Mouse (Mus musculus): ENCODE data around the gene Rimbp3. TPM values are rescaled to one million over a fixed set of nuclear protein-coding genes. Genes with fewer than 3 reads are reported as not detected.
"Not testable (repeated sequence)": the region's sequence is repeated elsewhere in the genome, so short reads cannot be mapped to it uniquely, and the experiment has no call there.

The Rimbp3 gene
- total and polyA plus RNA-seq, 2 experiments: not detected

GRCm38 (mm10) chr16:17222197-17222596 lies 13.8 kb downstream of the Rimbp3 start:
- WGBS: 30% methylated on average over 25 of the region's 25 CpGs
- no peak overlapping the region for H3K9ac ChIP-seq (ENCODE audit: low read depth, low read length)
- no peak overlapping the region for H3K4me3 ChIP-seq (ENCODE audit: insufficient read depth, low read depth, low read length)
- peak; percentile 69 for DNase-seq (ENCODE audit: extremely low read depth, low read depth, low spot score)
- no peak for TF ChIP-seq CTCF (IDR thresholded peaks at IDR 0.05; ENCODE audit: low read depth, low read length)
- TF ChIP-seq POLR2A (IDR thresholded peaks at IDR 0.05; ENCODE audit: extremely low read depth, insufficient read depth, low read length): no peak
- no peaks in the 10 kb centered on the region for H3K4me1 ChIP-seq (ENCODE audit: control insufficient read depth, insufficient read depth, low read length)
- H3K36me3 ChIP-seq (ENCODE audit: control insufficient read depth, insufficient read depth, low read length): no peaks in the 10 kb centered on the region
- H3K27me3 ChIP-seq (ENCODE audit: control insufficient read depth, insufficient read depth, low read length): no peaks in the 10 kb centered on the region
- H3K79me2 ChIP-seq (ENCODE audit: control insufficient read depth, insufficient read depth, low read length): no peaks in the 10 kb centered on the region
- H3K27ac ChIP-seq (replicated peaks; ENCODE audit: insufficient read depth, low read depth, low read length): no peak overlapping the region

GRCm38 (mm10) chr16:17225584-17225983 lies 17.2 kb downstream of the Rimbp3 start:
- Histone ChIP-seq H3K4me1 (ENCODE audit: control insufficient read depth, insufficient read depth, low read length) (no peaks in the 10 kb centered on the region), H3K9ac (ENCODE audit: low read depth, low read length) (no peak overlapping the region), H3K27me3 (ENCODE audit: control insufficient read depth, insufficient read depth, low read length) (no peaks in the 10 kb centered on the region), H3K79me2 (ENCODE audit: control insufficient read depth, insufficient read depth, low read length) (no peaks in the 10 kb centered on the region), H3K36me3 (ENCODE audit: control insufficient read depth, insufficient read depth, low read length) (no peaks in the 10 kb centered on the region), H3K4me3 (ENCODE audit: insufficient read depth, low read depth, low read length) (no peak overlapping the region), H3K27ac (replicated peaks; ENCODE audit: insufficient read depth, low read depth, low read length) (no peak overlapping the region)
- TF ChIP-seq CTCF (IDR thresholded peaks at IDR 0.05; ENCODE audit: low read depth, low read length): no peak
- TF ChIP-seq POLR2A (IDR thresholded peaks at IDR 0.05; ENCODE audit: extremely low read depth, insufficient read depth, low read length): no peak
- 90% methylated on average over 5 of the region's 5 CpGs for WGBS
- no peak for DNase-seq (ENCODE audit: extremely low read depth, low read depth, low spot score)

- DNase-seq (ENCODE audit: extremely low read depth, low read depth, low spot score): no peak
- H3K27me3 ChIP-seq (ENCODE audit: control insufficient read depth, insufficient read depth, low read length): no peaks in the 10 kb centered on the region
These were observed 18.1 kb downstream of the Rimbp3 start for GRCm38 (mm10) chr16:17226496-17226895.

GRCm38 (mm10) chr16:17231523-17231922 lies 23.1 kb downstream of the Rimbp3 start:
- not testable (repeated sequence) for H3K4me3 ChIP-seq (ENCODE audit: insufficient read depth, low read depth, low read length); H3K9ac ChIP-seq (ENCODE audit: low read depth, low read length); H3K36me3 ChIP-seq (ENCODE audit: control insufficient read depth, insufficient read depth, low read length); H3K79me2 ChIP-seq (ENCODE audit: control insufficient read depth, insufficient read depth, low read length); H3K27ac ChIP-seq (replicated peaks; ENCODE audit: insufficient read depth, low read depth, low read length); DNase-seq (ENCODE audit: extremely low read depth, low read depth, low spot score); H3K27me3 ChIP-seq (ENCODE audit: control insufficient read depth, insufficient read depth, low read length)
- WGBS: 97% methylated on average over 2 of the region's 2 CpGs
- H3K4me1 ChIP-seq (ENCODE audit: control insufficient read depth, insufficient read depth, low read length): peaks cover 15% of the 10 kb centered on the region

More at GRCm38 (mm10) chr16:17226496-17226895, 18.1 kb downstream of the Rimbp3 start:
- Histone ChIP-seq H3K27ac (replicated peaks; ENCODE audit: insufficient read depth, low read depth, low read length) (no peak overlapping the region), H3K36me3 (ENCODE audit: control insufficient read depth, insufficient read depth, low read length) (no peaks in the 10 kb centered on the region), H3K4me3 (ENCODE audit: insufficient read depth, low read depth, low read length) (no peak overlapping the region), H3K4me1 (ENCODE audit: control insufficient read depth, insufficient read depth, low read length) (no peaks in the 10 kb centered on the region), H3K9ac (ENCODE audit: low read depth, low read length) (no peak overlapping the region), H3K79me2 (ENCODE audit: control insufficient read depth, insufficient read depth, low read length) (no peaks in the 10 kb centered on the region)
- TF ChIP-seq CTCF (IDR thresholded peaks at IDR 0.05; ENCODE audit: low read depth, low read length): no peak
- no peak for TF ChIP-seq POLR2A (IDR thresholded peaks at IDR 0.05; ENCODE audit: extremely low read depth, insufficient read depth, low read length)

- Histone ChIP-seq H3K27me3 (ENCODE audit: control insufficient read depth, insufficient read depth, low read length) (no peaks in the 10 kb centered on the region), H3K36me3 (ENCODE audit: control insufficient read depth, insufficient read depth, low read length) (no peaks in the 10 kb centered on the region), H3K9ac (ENCODE audit: low read depth, low read length) (peak within 1 kb of the TSS; percentile 96), H3K79me2 (ENCODE audit: control insufficient read depth, insufficient read depth, low read length) (peaks cover 13% of the 10 kb centered on the region), H3K27ac (replicated peaks; ENCODE audit: insufficient read depth, low read depth, low read length) (peak within 1 kb of the TSS; percentile 72), H3K4me1 (ENCODE audit: control insufficient read depth, insufficient read depth, low read length) (peaks cover 15% of the 10 kb centered on the region), H3K4me3 (ENCODE audit: insufficient read depth, low read depth, low read length) (peak within 1 kb of the TSS; percentile 88)
- WGBS: 3% methylated on average over 59 of the region's 59 CpGs
- DNase-seq (ENCODE audit: extremely low read depth, low read depth, low spot score): peak; percentile 81
- 0 out of 2 replicates have a peak, but pooled peaks have one; percentile 57 for TF ChIP-seq POLR2A (IDR thresholded peaks at IDR 0.05; ENCODE audit: extremely low read depth, insufficient read depth, low read length)
- no peak for TF ChIP-seq CTCF (IDR thresholded peaks at IDR 0.05; ENCODE audit: low read depth, low read length)
These were observed 24.6 kb downstream of the Rimbp3 start, which contains the start of gene Hic2 for GRCm38 (mm10) chr16:17232794-17233701. Gene Hic2, plus strand, starts transcription at chr16:17233572.

All from liver, adult 2 months (tissue).